Mouse (Mus musculus) kidney, embryonic 15.5 days (tissue): ENCODE data around the gene Alpk3. TPM values are rescaled to one million over a fixed set of nuclear protein-coding genes. Genes with fewer than 3 reads are reported as not detected.
A peak's percentile ranks its signal among the peaks of the same experiment; 100 is the strongest.
"Not testable (repeated sequence)": the region's sequence is repeated elsewhere in the genome, so short reads cannot be mapped to it uniquely, and the experiment has no call there.

Experiments used
- ATAC-seq: fragments of 200-750 bp; cut with Nextera tagmentation; replicated peaks from 2 replicates; pipeline ENCODE4 v1.8.0; 2017; ENCODE audit warnings: moderate TSS enrichment; ENCODE audit not compliant: low FRiP score
- H3K27ac ChIP-seq: fragments of 300-500 bp; sonication (generic); 2 replicates; pipeline ENCODE4 v1.5.1; 2015; ENCODE audit warnings: mild to moderate bottlenecking, inconsistent platforms
- H3K27me3 ChIP-seq: fragments of 300-500 bp; sonication (generic); 2 replicates; pipeline ENCODE4 v1.6.1; 2015; ENCODE audit warnings: inconsistent platforms
- H3K36me3 ChIP-seq: fragments of 300-500 bp; sonication (generic); 2 replicates; pipeline ENCODE4 v1.6.1; 2015; ENCODE audit warnings: inconsistent platforms
- H3K4me1 ChIP-seq: fragments of 300-500 bp; sonication (generic); 2 replicates; pipeline ENCODE4 v1.6.1; 2015; ENCODE audit warnings: inconsistent platforms
- H3K4me2 ChIP-seq: fragments of 300-500 bp; sonication (generic); 2 replicates; pipeline ENCODE4 v1.6.1; 2015; ENCODE audit warnings: moderate library complexity, mild to moderate bottlenecking, inconsistent platforms
- H3K4me3 ChIP-seq: fragments of 300-500 bp; sonication (generic); replicated peaks from 2 replicates; pipeline ENCODE4 v1.5.1; 2015; ENCODE audit warnings: mild to moderate bottlenecking, inconsistent platforms
- H3K9ac ChIP-seq: fragments of 300-500 bp; sonication (generic); 2 replicates; pipeline ENCODE4 v1.6.1; 2015; ENCODE audit warnings: mild to moderate bottlenecking, inconsistent platforms
- H3K9me3 ChIP-seq: fragments of 300-500 bp; sonication (generic); replicated peaks from 2 replicates; pipeline ENCODE4 v1.6.1; 2016; ENCODE audit warnings: inconsistent platforms
- WGBS: fragments of 180-500 bp; shearing (Covaris S2); methylation state at CpG from one replicate; pipeline ENCODE4 v1.1.7; 2015; ENCODE audit warnings: mixed read lengths; 5-methylcytosine and 5-hydroxymethylcytosine counted together
- polyA plus RNA-seq: library from polyadenylated mRNA; unstranded; fragments of >200 nt; fragmentation: Nextera tagmentation; extraction: Ambion mirVana; gene quantifications from 2 replicates; pipeline ENCODE4 v1.2.1, GENCODE M21; 2015

Gene Alpk3
- polyA plus RNA-seq, 1 experiment from 2014 or later: 0.42 TPM

DNA sequence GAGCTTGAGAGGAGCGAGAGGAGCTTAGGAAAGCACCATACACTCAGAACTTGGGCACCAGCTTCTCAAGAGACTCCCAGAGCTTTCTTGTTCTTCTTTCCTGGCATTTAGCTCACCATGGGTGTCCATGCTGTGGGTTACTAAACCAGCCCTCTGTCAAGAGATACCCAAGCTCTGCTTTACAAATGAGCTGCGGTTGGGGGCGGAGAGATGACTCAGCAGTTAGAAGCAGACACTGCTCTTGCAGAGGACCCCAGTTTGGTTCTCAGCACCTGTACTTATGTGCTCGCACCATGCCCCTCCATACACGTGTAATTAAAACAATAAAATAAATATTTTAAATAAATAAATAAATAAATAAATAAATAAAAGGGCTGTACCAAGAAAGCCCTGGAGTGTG, 79.9 kb downstream of the Alpk3 start:
- Histone ChIP-seq H3K4me2 (no peak overlapping the region), H3K27me3 (no peaks in the 10 kb centered on the region), H3K36me3 (no peaks in the 10 kb centered on the region), H3K9ac (no peak overlapping the region), H3K4me3 (no peak overlapping the region), H3K4me1 (peaks cover 29% of the 10 kb centered on the region), H3K27ac (no peak overlapping the region), H3K9me3 (no peaks in the 10 kb centered on the region)
- ATAC-seq: no peak
- WGBS: 83% methylated on average over 5 of the region's 5 CpGs

DNA sequence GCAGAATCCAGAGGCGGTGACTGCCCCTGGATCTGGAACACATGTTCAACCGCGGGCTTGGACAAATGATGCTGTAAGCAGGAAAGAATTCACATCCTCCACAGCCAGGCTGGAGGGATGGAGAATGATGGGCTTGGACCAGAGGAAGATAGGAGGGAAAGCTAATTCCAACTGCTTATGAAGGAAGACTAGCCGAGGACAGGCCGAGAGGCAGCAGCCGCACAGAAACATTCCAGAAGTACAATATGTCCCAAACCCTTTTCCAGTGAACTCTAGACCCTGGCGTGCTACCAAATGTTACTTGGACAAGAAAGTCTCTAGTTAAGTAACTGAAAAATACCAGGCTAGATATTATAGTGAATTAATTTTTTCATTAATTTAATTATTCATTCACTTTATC, 81.7 kb downstream of the Alpk3 start:
- ATAC-seq: no peak
- WGBS: 70% methylated on average over 7 of the region's 7 CpGs
- Histone ChIP-seq H3K9me3 (no peaks in the 10 kb centered on the region), H3K4me2 (no peak overlapping the region), H3K9ac (no peak overlapping the region), H3K27ac (no peak overlapping the region), H3K4me3 (no peak overlapping the region), H3K4me1 (peaks cover 11% of the 10 kb centered on the region), H3K27me3 (no peaks in the 10 kb centered on the region), H3K36me3 (no peaks in the 10 kb centered on the region)

- Histone ChIP-seq H3K9me3 (no peaks in the 10 kb centered on the region), H3K27ac (no peak overlapping the region), H3K4me2 (no peak overlapping the region), H3K36me3 (no peaks in the 10 kb centered on the region), H3K27me3 (no peaks in the 10 kb centered on the region), H3K9ac (no peak overlapping the region), H3K4me1 (peaks cover 5% of the 10 kb centered on the region), H3K4me3 (no peak overlapping the region)
- no peak for ATAC-seq
- 84% methylated on average over 5 of the region's 5 CpGs for WGBS
Measured at GRCm38 (mm10) chr7:81139671-81140404, 82.4 kb downstream of the Alpk3 start.

- H3K4me3 ChIP-seq: no peak overlapping the region
- WGBS: 69% methylated on average over 1 of the region's 1 CpGs
- ATAC-seq: no peak
- H3K9me3 ChIP-seq: no peaks in the 10 kb centered on the region
- no peaks in the 10 kb centered on the region for H3K27me3 ChIP-seq
- no peak overlapping the region for H3K9ac ChIP-seq
- no peak overlapping the region for H3K27ac ChIP-seq
- no peaks in the 10 kb centered on the region for H3K36me3 ChIP-seq
- no peak overlapping the region for H3K4me2 ChIP-seq
- no peaks in the 10 kb centered on the region for H3K4me1 ChIP-seq
Measured at GRCm38 (mm10) chr7:81141541-81141940, 84.1 kb downstream of the Alpk3 start.

GRCm38 (mm10) chr7:81143056-81143455, 85.7 kb downstream of the Alpk3 start:
- H3K9me3 ChIP-seq, H3K4me1 ChIP-seq, H3K4me2 ChIP-seq, H3K36me3 ChIP-seq, ATAC-seq, H3K27me3 ChIP-seq, H3K4me3 ChIP-seq, H3K9ac ChIP-seq, H3K27ac ChIP-seq: not testable (repeated sequence)
- 61% methylated on average over 4 of the region's 4 CpGs for WGBS

DNA sequence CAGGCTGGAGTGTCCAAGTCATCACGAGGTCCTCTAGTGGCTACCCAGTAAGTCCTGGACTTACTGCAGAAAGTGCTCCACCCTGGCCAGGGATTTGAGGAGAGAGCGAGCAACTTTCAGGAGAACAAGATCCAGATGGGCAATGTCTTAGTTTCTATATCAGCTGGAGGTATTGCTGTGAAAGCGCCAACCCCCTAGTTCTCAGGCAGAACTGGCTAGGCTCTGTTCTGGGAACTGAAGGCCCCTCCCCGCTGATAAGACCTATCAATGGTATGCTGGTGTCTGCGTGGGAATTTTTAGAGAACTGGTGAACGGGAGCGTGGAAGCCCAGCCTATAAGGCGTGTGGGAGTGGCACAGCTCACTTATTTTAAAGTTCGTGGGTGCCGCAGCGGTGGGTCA, 92.4 kb downstream of the Alpk3 start:
- Histone ChIP-seq H3K4me2 (no peak overlapping the region), H3K4me3 (no peak overlapping the region), H3K27ac (no peak overlapping the region), H3K4me1 (no peaks in the 10 kb centered on the region), H3K9me3 (no peaks in the 10 kb centered on the region), H3K9ac (no peak overlapping the region), H3K27me3 (no peaks in the 10 kb centered on the region), H3K36me3 (no peaks in the 10 kb centered on the region)
- whole genome bisulfite sequencing: 88% methylated on average over 11 of the region's 11 CpGs
- ATAC-seq: no peak

DNA sequence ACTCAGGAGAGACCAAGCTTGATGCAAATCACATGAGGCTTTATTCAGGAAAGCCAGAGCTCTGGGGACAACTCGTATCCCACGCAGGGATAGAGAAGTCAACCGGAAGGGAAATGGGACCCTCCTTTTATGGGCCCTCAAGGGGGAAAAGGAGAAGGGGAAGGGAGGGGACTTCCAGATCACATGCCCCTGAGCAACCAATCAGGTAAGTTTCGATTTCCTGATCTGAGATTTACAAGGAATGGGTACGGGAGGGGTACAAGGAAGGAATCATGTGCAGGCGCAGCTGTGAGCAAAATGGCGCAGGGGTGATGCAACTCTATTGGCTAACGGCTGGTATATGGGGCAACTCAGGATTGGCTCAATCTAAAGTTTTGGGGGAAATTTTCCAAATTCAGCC, 93.8 kb downstream of the Alpk3 start:
- Histone ChIP-seq H3K36me3 (no peaks in the 10 kb centered on the region), H3K9me3 (no peaks in the 10 kb centered on the region), H3K27ac (no peak overlapping the region), H3K9ac (no peak overlapping the region), H3K4me1 (no peaks in the 10 kb centered on the region), H3K4me2 (no peak overlapping the region), H3K27me3 (no peaks in the 10 kb centered on the region), H3K4me3 (no peak overlapping the region)
- no peak for ATAC-seq
- WGBS: 94% methylated on average over 8 of the region's 8 CpGs

GRCm38 (mm10) chr7:81152306-81152705, 94.9 kb downstream of the Alpk3 start:
- no peak for ATAC-seq
- Histone ChIP-seq H3K9me3 (no peaks in the 10 kb centered on the region), H3K4me2 (no peak overlapping the region), H3K4me3 (no peak overlapping the region), H3K27me3 (no peaks in the 10 kb centered on the region), H3K36me3 (no peaks in the 10 kb centered on the region), H3K9ac (no peak overlapping the region), H3K27ac (no peak overlapping the region), H3K4me1 (no peaks in the 10 kb centered on the region)
- 95% methylated on average over 10 of the region's 10 CpGs for WGBS

- Histone ChIP-seq H3K36me3 (no peaks in the 10 kb centered on the region), H3K9ac (no peak overlapping the region), H3K4me2 (no peak overlapping the region), H3K27ac (no peak overlapping the region), H3K9me3 (no peaks in the 10 kb centered on the region), H3K27me3 (no peaks in the 10 kb centered on the region), H3K4me1 (no peaks in the 10 kb centered on the region), H3K4me3 (no peak overlapping the region)
- 79% methylated on average over 7 of the region's 7 CpGs for WGBS
- ATAC-seq: no peak
Measured at GRCm38 (mm10) chr7:81152826-81153225, 95.4 kb downstream of the Alpk3 start.

GRCm38 (mm10) chr7:81153327-81153726, 95.9 kb downstream of the Alpk3 start:
- no peaks in the 10 kb centered on the region for H3K36me3 ChIP-seq
- no peaks in the 10 kb centered on the region for H3K4me1 ChIP-seq
- no peak overlapping the region for H3K4me3 ChIP-seq
- H3K9ac ChIP-seq: no peak overlapping the region
- H3K9me3 ChIP-seq: no peaks in the 10 kb centered on the region
- no peak for ATAC-seq
- WGBS: 86% methylated on average over 6 of the region's 6 CpGs
- no peaks in the 10 kb centered on the region for H3K27me3 ChIP-seq
- no peak overlapping the region for H3K4me2 ChIP-seq
- H3K27ac ChIP-seq: no peak overlapping the region

DNA sequence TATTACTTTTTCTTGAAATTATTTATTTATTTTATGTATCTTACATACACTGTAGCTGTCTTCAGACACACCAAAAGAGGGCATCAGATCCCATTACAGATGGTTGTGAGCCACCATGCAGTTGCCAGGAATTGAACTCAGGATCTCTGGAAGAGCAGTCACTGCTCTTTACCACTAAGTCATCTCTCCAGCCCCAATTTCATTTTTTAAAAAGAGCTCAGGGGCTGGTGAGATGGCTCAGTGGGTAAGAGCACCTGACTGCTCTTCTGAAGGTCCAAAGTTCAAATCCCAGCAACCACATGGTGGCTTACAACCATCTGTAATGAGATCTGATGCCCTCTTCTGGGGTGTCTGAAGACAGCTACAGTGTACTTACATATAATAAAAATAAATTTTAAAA, 96.8 kb downstream of the Alpk3 start:
- not testable (repeated sequence) for H3K4me1 ChIP-seq, ATAC-seq, H3K9me3 ChIP-seq, H3K36me3 ChIP-seq, H3K4me2 ChIP-seq, H3K9ac ChIP-seq, H3K4me3 ChIP-seq, H3K27ac ChIP-seq, H3K27me3 ChIP-seq

DNA sequence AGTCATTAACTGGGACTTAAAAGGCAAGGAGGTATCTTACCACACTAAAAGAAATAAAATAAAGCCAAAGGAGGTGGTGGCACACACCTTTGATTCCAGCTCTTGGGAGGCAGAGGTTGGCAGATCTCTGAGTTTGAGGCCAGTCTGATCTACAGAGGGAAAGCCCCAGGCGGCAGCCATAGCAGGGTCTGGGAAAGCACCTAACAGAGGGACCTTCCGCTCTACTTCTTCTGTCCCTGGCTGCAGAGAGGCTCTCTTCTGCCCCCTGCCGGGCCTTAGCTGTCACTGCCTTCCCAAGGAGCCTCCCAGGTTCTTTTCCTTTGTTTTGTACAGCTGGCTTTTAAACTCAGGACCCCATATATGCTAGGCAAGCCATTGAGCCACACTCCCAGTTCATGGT, 97.6 kb downstream of the Alpk3 start:
- peak; percentile 68; the same call in 1 of the 2 replicates for ATAC-seq
- 2% methylated on average over 3 of the region's 3 CpGs for WGBS
- H3K36me3 ChIP-seq: no peaks in the 10 kb centered on the region
- H3K4me2 ChIP-seq: no peak overlapping the region
- H3K4me3 ChIP-seq: no peak overlapping the region
- no peaks in the 10 kb centered on the region for H3K27me3 ChIP-seq
- H3K4me1 ChIP-seq: peaks cover 7% of the 10 kb centered on the region
- no peak overlapping the region for H3K9ac ChIP-seq
- no peaks in the 10 kb centered on the region for H3K9me3 ChIP-seq
- no peak overlapping the region for H3K27ac ChIP-seq
